Mouse (Mus musculus) cerebellum, adult 2 months (tissue): ENCODE data around the gene Pls1.

ENCODE experiments used
- CTCF ChIP-seq: fragments of 200-500 bp; IDR thresholded peaks from 2 replicates; pipeline ENCODE4 v1.5.1; 2011; ENCODE audit warnings: low read depth, mild to moderate bottlenecking, control low read depth, low read length, moderate library complexity, borderline replicate concordance; ENCODE audit not compliant: insufficient read depth
- POLR2A ChIP-seq: fragments of 200-500 bp; IDR thresholded peaks from 2 replicates; pipeline ENCODE4 v1.6.1; 2011; ENCODE audit warnings: low read length, control low read depth, borderline replicate concordance; ENCODE audit not compliant: insufficient read depth

DNA sequence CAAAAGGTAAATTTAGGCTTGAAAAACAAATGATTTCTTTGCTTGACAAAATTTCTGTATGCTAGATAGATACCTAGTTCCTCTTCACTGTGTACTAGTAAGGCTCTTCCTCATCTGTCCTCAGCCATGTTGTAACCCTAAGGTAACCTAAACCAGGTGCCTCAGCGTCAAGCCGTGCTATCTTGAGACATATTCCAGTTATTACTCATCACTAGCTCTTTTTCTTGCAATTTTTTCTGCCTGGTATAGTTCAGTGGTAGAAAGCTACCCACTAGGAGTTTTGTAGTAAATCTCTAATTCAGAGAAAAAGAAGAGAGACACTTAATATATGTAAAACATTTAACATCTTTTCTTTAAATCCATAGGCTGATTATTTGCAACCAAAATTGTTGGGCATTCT is 37.6 kb upstream of the Pls1 start:
- TF ChIP-seq CTCF (no peak), POLR2A (no peak)
